Mouse (Mus musculus) embryonic facial prominence, embryonic 11.5 days (tissue): ENCODE measurements around the gene Ubiad1. TPM values are rescaled to one million over a fixed set of nuclear protein-coding genes. Genes with fewer than 3 reads are reported as not detected.

Source experiments
- ATAC-seq: fragments of 200-750 bp; cut with Nextera tagmentation; replicated peaks from 2 replicates; pipeline ENCODE4 v1.8.0; 2017; ENCODE audit warnings: low read depth; ENCODE audit not compliant: insufficient number of reproducible peaks, low FRiP score, low TSS enrichment
- DNase-seq: peaks from one replicate; pipeline ENCODE4 v3.0.0-alpha.2; 2015; ENCODE audit warnings: low spot score
- H3K27ac ChIP-seq: fragments of 300-500 bp; sonication (generic); replicated peaks from 2 replicates; pipeline ENCODE4 v1.5.1; 2014; ENCODE audit warnings: mild to moderate bottlenecking, low read depth, low read length, control low read depth
- H3K27me3 ChIP-seq: fragments of 300-500 bp; sonication (generic); 2 replicates; pipeline ENCODE4 v1.6.1; 2014; ENCODE audit warnings: mild to moderate bottlenecking, low read length, moderate library complexity, mixed read lengths; ENCODE audit not compliant: control insufficient read depth, insufficient read depth
- H3K36me3 ChIP-seq: fragments of 300-500 bp; sonication (generic); replicated peaks from 2 replicates; pipeline ENCODE4 v1.6.1; 2014; ENCODE audit warnings: low read depth, mild to moderate bottlenecking, low read length, moderate library complexity, mixed read lengths; ENCODE audit not compliant: control insufficient read depth, insufficient read depth
- H3K4me1 ChIP-seq: fragments of 300-500 bp; sonication (generic); 2 replicates; pipeline ENCODE4 v1.6.1; 2014; ENCODE audit warnings: low read length, mixed read lengths; ENCODE audit not compliant: control insufficient read depth, insufficient read depth
- H3K4me2 ChIP-seq: fragments of 300-500 bp; sonication (generic); 2 replicates; pipeline ENCODE4 v1.6.1; 2014; ENCODE audit warnings: low read depth, mild to moderate bottlenecking, control low read depth, low read length, moderate library complexity
- H3K4me3 ChIP-seq: fragments of 300-500 bp; sonication (generic); 2 replicates; pipeline ENCODE4 v1.5.1; 2014; ENCODE audit warnings: low read depth, low read length, control low read depth
- H3K9ac ChIP-seq: fragments of 300-500 bp; sonication (generic); replicated peaks from 2 replicates; pipeline ENCODE4 v1.6.1; 2014; ENCODE audit warnings: mild to moderate bottlenecking, control low read depth, low read length
- H3K9me3 ChIP-seq: fragments of 300-500 bp; sonication (generic); replicated peaks from 2 replicates; pipeline ENCODE4 v1.6.1; 2016; ENCODE audit warnings: mild to moderate bottlenecking, low read length, inconsistent platforms, mixed read lengths; ENCODE audit not compliant: control insufficient read depth
- WGBS: fragments of 180-500 bp; shearing (Covaris S2); extraction: QIAGEN DNeasy Blood & Tissue Kit; methylation state at CpG from one replicate; pipeline ENCODE4 v1.1.7; 2014; 5-methylcytosine and 5-hydroxymethylcytosine counted together
- polyA plus RNA-seq: library from polyadenylated mRNA; unstranded; fragments of >200 nt; fragmentation: Nextera tagmentation; extraction: Ambion mirVana; gene quantifications from 2 replicates; pipeline ENCODE4 v1.2.1, GENCODE M21; 2014

Ubiad1 gene
- polyA plus RNA-seq, 1 experiment from 2014 or later = 14.2 TPM

DNA sequence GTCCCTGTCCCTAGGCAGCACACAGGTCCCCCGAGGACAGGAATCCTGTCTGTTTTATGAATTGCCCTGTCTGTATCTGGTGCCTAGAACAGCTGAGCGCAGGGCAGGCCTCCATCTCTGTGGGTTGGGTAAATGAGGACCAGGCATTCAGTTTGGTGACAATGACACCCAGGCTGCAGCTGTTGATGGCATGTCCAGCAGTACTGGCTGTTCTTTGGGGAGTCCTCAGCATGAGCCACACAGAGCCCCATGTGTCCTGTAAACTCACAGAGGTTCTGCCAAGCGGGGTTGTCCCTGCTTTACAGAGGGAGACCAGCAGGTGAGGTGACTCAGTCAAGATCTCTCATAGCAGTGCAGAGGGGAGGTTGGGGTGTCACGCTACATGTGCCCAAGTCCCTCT lies 47.5 kb downstream of the Ubiad1 start:
- Histone ChIP-seq H3K9ac (no peak overlapping the region), H3K4me3 (no peak overlapping the region), H3K9me3 (no peaks in the 10 kb centered on the region), H3K27me3 (peaks cover 3% of the 10 kb centered on the region; the same call in 1 of the 2 replicates), H3K27ac (no peak overlapping the region), H3K4me1 (no peaks in the 10 kb centered on the region), H3K36me3 (no peaks in the 10 kb centered on the region), H3K4me2 (no peak overlapping the region)
- no peak for DNase-seq
- ATAC-seq = no peak
- WGBS = 88% methylated on average over 4 of the region's 4 CpGs

DNA sequence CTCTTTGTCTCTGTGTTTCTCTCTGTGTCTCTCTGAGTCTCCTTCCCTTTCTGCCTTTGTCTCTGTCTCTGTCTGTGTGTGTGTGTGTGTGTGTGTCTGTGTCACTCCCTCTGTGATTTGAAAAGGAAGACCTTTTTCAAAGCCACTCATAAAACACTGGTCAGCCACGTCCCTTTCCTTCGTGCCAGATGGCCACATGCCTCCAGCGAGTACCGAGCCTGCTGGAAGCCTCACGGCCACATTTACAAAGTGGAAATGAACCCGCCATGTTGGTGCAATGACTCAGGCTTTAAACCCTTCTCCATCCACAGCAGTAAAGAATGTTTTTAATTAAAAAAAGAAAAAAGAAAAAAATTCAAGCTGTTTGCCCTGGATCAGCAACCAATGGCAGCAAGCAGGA lies 48.7 kb downstream of the Ubiad1 start:
- Histone ChIP-seq H3K4me2 (no peak overlapping the region), H3K9me3 (no peaks in the 10 kb centered on the region), H3K4me1 (no peaks in the 10 kb centered on the region), H3K27ac (no peak overlapping the region), H3K36me3 (no peaks in the 10 kb centered on the region), H3K9ac (no peak overlapping the region), H3K27me3 (no peaks in the 10 kb centered on the region), H3K4me3 (no peak overlapping the region)
- ATAC-seq = no peak
- no peak for DNase-seq
- 78% methylated on average over 6 of the region's 6 CpGs for WGBS

DNA sequence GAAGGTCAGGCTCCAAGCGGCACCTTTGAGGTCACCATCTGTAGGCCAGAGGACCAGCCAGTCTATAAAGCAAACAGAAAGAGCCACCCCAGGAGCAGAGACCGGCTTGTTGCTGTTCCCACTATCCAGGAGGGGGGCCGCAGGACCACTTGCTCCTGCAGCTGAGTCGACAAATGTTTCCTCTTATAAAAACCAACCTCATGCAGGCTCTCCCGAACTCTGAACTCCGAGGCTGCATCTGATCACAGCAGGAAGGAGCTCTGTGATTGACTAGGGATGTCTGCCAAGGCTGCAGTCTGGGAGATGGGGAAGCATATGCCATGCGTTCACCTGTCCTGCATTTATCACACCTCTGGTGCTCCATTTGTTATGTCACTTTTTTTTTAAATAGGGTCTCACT lies 49.4 kb downstream of the Ubiad1 start:
- Histone ChIP-seq H3K27me3 (no peaks in the 10 kb centered on the region), H3K4me1 (no peaks in the 10 kb centered on the region), H3K4me3 (no peak overlapping the region), H3K27ac (no peak overlapping the region), H3K36me3 (no peaks in the 10 kb centered on the region), H3K4me2 (no peak overlapping the region), H3K9ac (no peak overlapping the region), H3K9me3 (no peaks in the 10 kb centered on the region)
- WGBS = 34% methylated on average over 7 of the region's 7 CpGs
- no peak for DNase-seq
- no peak for ATAC-seq

DNA sequence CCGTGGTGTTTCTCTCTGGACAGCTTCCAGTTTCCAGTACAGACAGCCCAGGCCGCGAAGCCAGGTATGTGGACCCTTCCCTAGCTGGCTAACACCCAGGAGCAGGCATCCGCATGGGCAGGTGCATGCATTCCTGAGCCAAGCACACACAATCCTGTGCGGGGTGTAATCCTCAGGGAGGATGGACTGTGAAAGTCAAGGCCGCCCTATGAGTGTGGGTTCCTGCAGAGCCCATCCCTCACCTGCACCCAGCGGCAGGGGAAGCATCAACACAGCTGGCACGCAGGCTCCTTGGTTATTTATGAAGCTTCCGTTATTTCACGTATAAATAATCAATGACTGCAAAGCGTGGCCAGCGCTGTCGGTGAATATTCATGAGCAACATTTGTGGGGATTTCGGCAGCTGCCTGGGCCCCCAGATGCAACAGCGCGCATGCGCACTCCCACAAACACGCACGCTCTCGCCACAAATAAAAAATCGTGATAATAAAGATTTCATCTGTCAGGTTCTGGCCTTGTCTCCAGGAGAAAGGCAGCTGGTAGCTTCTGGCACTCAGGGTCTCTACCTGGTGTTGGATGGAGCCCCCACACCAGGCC lies 52.8 kb downstream of the Ubiad1 start:
- no peak overlapping the region for H3K27ac ChIP-seq
- WGBS = 66% methylated on average over 21 of the region's 21 CpGs
- no peak overlapping the region for H3K4me3 ChIP-seq
- no peaks in the 10 kb centered on the region for H3K4me1 ChIP-seq
- no peaks in the 10 kb centered on the region for H3K36me3 ChIP-seq
- DNase-seq (no peak), ATAC-seq (no peak)
- no peak overlapping the region for H3K4me2 ChIP-seq
- H3K9ac ChIP-seq = no peak overlapping the region
- no peaks in the 10 kb centered on the region for H3K27me3 ChIP-seq
- no peaks in the 10 kb centered on the region for H3K9me3 ChIP-seq

GRCm38 (mm10) chr4:148389635-148390034 lies 54.9 kb downstream of the Ubiad1 start:
- Histone ChIP-seq H3K4me1 (no peaks in the 10 kb centered on the region), H3K4me2 (no peak overlapping the region), H3K4me3 (no peak overlapping the region), H3K9ac (no peak overlapping the region), H3K9me3 (no peaks in the 10 kb centered on the region), H3K27ac (no peak overlapping the region), H3K27me3 (no peaks in the 10 kb centered on the region), H3K36me3 (no peaks in the 10 kb centered on the region)
- no peak for DNase-seq
- WGBS = 68% methylated on average over 7 of the region's 7 CpGs
- ATAC-seq = no peak

GRCm38 (mm10) chr4:148389047-148389446 lies 55.5 kb downstream of the Ubiad1 start:
- Histone ChIP-seq H3K27ac (no peak overlapping the region), H3K4me1 (no peaks in the 10 kb centered on the region), H3K4me3 (no peak overlapping the region), H3K9me3 (no peaks in the 10 kb centered on the region), H3K27me3 (no peaks in the 10 kb centered on the region), H3K9ac (no peak overlapping the region), H3K36me3 (no peaks in the 10 kb centered on the region), H3K4me2 (no peak overlapping the region)
- ATAC-seq (no peak), DNase-seq (no peak)
- 71% methylated on average over 6 of the region's 6 CpGs for WGBS

GRCm38 (mm10) chr4:148385269-148385668 lies 59.3 kb downstream of the Ubiad1 start:
- no peaks in the 10 kb centered on the region for H3K4me1 ChIP-seq
- ATAC-seq = no peak
- H3K36me3 ChIP-seq = no peaks in the 10 kb centered on the region

More at GRCm38 (mm10) chr4:148385269-148385668, 59.3 kb downstream of the Ubiad1 start:
- no peaks in the 10 kb centered on the region for H3K27me3 ChIP-seq
- no peak overlapping the region for H3K9ac ChIP-seq
- 81% methylated on average over 7 of the region's 7 CpGs for WGBS
- no peak for DNase-seq
- no peak overlapping the region for H3K4me2 ChIP-seq
- no peak overlapping the region for H3K27ac ChIP-seq
- no peak overlapping the region for H3K4me3 ChIP-seq
- no peaks in the 10 kb centered on the region for H3K9me3 ChIP-seq
